Mouse (Mus musculus) liver, embryonic 15.5 days (tissue): Measurements from ENCODE around the gene Rap1gap. TPM values are rescaled to one million over a fixed set of nuclear protein-coding genes. Genes with fewer than 3 reads are reported as not detected.

ENCODE experiments used
- ATAC-seq: fragments of 200-750 bp; cut with Nextera tagmentation; 2 replicates; pipeline ENCODE4 v1.8.0; 2017; ENCODE audit warnings: moderate number of reproducible peaks, mild to moderate bottlenecking, moderate library complexity; ENCODE audit not compliant: insufficient read depth
- H3K27ac ChIP-seq: fragments of 300-500 bp; sonication (generic); replicated peaks from 2 replicates; pipeline ENCODE4 v1.5.1; 2015; ENCODE audit warnings: mild to moderate bottlenecking, inconsistent platforms
- H3K27me3 ChIP-seq: fragments of 300-500 bp; sonication (generic); 2 replicates; pipeline ENCODE4 v1.6.1; 2015; ENCODE audit warnings: mild to moderate bottlenecking, inconsistent platforms
- H3K36me3 ChIP-seq: fragments of 300-500 bp; sonication (generic); replicated peaks from 2 replicates; pipeline ENCODE4 v1.6.1; 2015; ENCODE audit warnings: moderate library complexity, mild to moderate bottlenecking, inconsistent platforms
- H3K4me1 ChIP-seq: fragments of 300-500 bp; sonication (generic); replicated peaks from 2 replicates; pipeline ENCODE4 v1.6.1; 2015; ENCODE audit warnings: inconsistent platforms
- H3K4me2 ChIP-seq: fragments of 300-500 bp; sonication (generic); 2 replicates; pipeline ENCODE4 v1.6.1; 2015; ENCODE audit warnings: moderate library complexity, mild to moderate bottlenecking, inconsistent platforms
- H3K4me3 ChIP-seq: fragments of 300-500 bp; sonication (generic); replicated peaks from 2 replicates; pipeline ENCODE4 v1.5.1; 2015; ENCODE audit warnings: mild to moderate bottlenecking, inconsistent platforms
- H3K9ac ChIP-seq: fragments of 300-500 bp; sonication (generic); 2 replicates; pipeline ENCODE4 v1.6.1; 2015; ENCODE audit warnings: moderate library complexity, mild to moderate bottlenecking, inconsistent platforms
- H3K9me3 ChIP-seq: fragments of 300-500 bp; sonication (generic); replicated peaks from 2 replicates; pipeline ENCODE4 v1.6.1; 2016; ENCODE audit warnings: inconsistent platforms
- WGBS: fragments of 180-500 bp; shearing (Covaris S2); methylation state at CpG from one replicate; pipeline ENCODE4 v1.1.7; 2015; ENCODE audit warnings: mixed read lengths; ENCODE audit not compliant: insufficient replicate concordance; 5-methylcytosine and 5-hydroxymethylcytosine counted together
- polyA plus RNA-seq: library from polyadenylated mRNA; unstranded; fragments of >200 nt; fragmentation: Nextera tagmentation; extraction: Ambion mirVana; gene quantifications from 2 replicates; pipeline ENCODE4 v1.2.1, GENCODE M21; 2015

The Rap1gap gene
- polyA plus RNA-seq, 1 experiment from 2014 or later, result 2.0 TPM

- Histone ChIP-seq H3K4me2 (no peak overlapping the region), H3K9ac (no peak overlapping the region), H3K27ac (no peak overlapping the region), H3K4me3 (no peak overlapping the region), H3K9me3 (no peaks in the 10 kb centered on the region), H3K27me3 (peaks cover under 1% of the 10 kb centered on the region), H3K36me3 (no peaks in the 10 kb centered on the region), H3K4me1 (no peaks in the 10 kb centered on the region)
- ATAC-seq, result no peak
- 55% methylated on average over 10 of the region's 10 CpGs for WGBS
Observed at GRCm38 (mm10) chr4:137692107-137692902, 27.8 kb downstream of the Rap1gap start.

DNA sequence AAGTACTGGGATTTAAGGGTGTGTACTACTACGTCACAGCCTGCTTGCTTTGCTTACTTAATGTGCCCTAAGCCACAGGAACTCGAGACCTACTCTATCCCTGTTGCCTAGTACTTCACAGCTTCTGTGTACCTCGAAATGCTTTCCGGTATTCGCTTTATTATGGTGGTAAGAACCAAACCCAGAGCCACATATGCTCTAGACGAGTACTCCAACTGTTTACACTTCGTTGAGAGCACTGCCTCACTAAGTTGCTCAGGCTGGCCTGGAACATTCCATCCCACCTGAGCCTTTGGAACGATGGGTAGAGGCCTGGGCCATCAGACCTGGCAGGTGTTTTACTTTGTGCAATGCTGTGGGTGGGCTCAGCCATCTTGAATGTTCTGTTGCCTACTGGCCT is 30.8 kb downstream of the Rap1gap start:
- no peaks in the 10 kb centered on the region for H3K36me3 ChIP-seq
- H3K9me3 ChIP-seq, result no peaks in the 10 kb centered on the region
- H3K27me3 ChIP-seq, result no peaks in the 10 kb centered on the region
- peaks cover 7% of the 10 kb centered on the region; the same call in 1 of the 2 replicates for H3K4me1 ChIP-seq
- no peak overlapping the region for H3K27ac ChIP-seq
- no peak overlapping the region for H3K4me2 ChIP-seq
- H3K4me3 ChIP-seq, result no peak overlapping the region
- no peak for ATAC-seq
- no peak overlapping the region for H3K9ac ChIP-seq
- 53% methylated on average over 8 of the region's 8 CpGs for WGBS

- Histone ChIP-seq H3K27me3 (no peaks in the 10 kb centered on the region), H3K27ac (no peak overlapping the region), H3K4me3 (no peak overlapping the region), H3K9me3 (no peaks in the 10 kb centered on the region), H3K4me2 (no peak overlapping the region), H3K4me1 (peaks cover 7% of the 10 kb centered on the region; the same call in 1 of the 2 replicates), H3K36me3 (no peaks in the 10 kb centered on the region), H3K9ac (no peak overlapping the region)
- no peak for ATAC-seq
- 30% methylated on average over 4 of the region's 4 CpGs for WGBS
Observed at GRCm38 (mm10) chr4:137695900-137696299, 31.4 kb downstream of the Rap1gap start.

GRCm38 (mm10) chr4:137697156-137697885 is 32.8 kb downstream of the Rap1gap start:
- peaks cover 13% of the 10 kb centered on the region; the same call in 1 of the 2 replicates for H3K4me1 ChIP-seq
- no peak overlapping the region for H3K27ac ChIP-seq
- no peaks in the 10 kb centered on the region for H3K9me3 ChIP-seq
- no peak overlapping the region for H3K4me3 ChIP-seq
- 60% methylated on average over 13 of the region's 13 CpGs for WGBS
- H3K36me3 ChIP-seq, result no peaks in the 10 kb centered on the region
- H3K4me2 ChIP-seq, result no peak overlapping the region
- no peak overlapping the region for H3K9ac ChIP-seq
- ATAC-seq, result 0 out of 2 replicates have a peak, but pooled peaks have one; percentile 15
- no peaks in the 10 kb centered on the region for H3K27me3 ChIP-seq

GRCm38 (mm10) chr4:137698076-137698985 is 33.8 kb downstream of the Rap1gap start:
- H3K4me1 ChIP-seq, result peaks cover 13% of the 10 kb centered on the region; the same call in 1 of the 2 replicates
- ATAC-seq, result peak; percentile 57
- no peak overlapping the region for H3K9ac ChIP-seq
- WGBS, result 64% methylated on average over 7 of the region's 7 CpGs
- H3K9me3 ChIP-seq, result no peaks in the 10 kb centered on the region
- no peak overlapping the region for H3K4me2 ChIP-seq
- no peak overlapping the region for H3K4me3 ChIP-seq
- no peaks in the 10 kb centered on the region for H3K27me3 ChIP-seq
- no peak overlapping the region for H3K27ac ChIP-seq
- no peaks in the 10 kb centered on the region for H3K36me3 ChIP-seq

DNA sequence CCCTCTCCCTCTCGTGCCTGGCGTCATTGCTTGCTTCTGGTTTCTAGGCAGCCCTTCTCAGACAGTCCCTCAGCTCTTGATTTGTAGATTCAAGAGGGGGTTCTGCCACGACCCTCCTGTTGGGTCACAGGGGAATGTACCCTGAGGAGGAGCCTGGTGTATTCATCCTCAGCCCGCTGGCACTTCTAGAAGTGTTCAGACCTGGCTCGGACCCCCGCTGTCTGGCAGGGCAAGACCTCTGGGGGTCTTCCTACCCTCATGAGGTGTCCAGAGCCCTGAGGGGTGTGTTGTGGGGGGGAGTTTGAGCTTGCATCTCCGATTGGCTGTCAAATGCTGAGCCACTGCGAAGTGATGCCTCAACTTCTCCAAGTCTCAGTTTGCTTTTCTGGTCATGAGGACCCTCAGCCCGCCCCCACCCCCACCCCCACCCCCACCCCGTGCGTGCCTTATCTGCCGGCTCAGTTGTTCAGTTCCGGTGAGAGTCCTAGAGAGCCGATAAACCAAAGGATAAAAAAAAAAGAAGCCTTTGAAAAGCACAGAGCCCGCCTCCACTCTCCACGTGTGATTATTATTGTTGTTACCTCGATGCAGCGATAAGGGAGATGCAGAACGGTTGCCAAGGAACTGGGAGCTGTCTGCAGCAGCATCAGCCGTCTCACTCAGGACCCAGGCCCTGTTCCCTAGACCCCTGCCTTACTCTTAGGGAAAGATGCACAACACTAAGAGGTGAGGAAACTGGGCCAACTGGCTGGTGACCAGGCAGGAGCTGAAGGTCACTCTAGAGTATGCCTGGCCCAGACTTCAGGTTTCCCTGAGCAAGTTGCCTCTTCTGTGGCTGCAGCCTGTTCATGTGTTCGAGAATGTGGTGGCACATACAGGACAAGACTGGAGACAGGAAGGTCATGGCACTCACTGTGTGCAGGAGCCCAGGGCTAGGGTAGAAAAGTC is 35.0 kb downstream of the Rap1gap start:
- 41% methylated on average over 21 of the region's 21 CpGs for WGBS
- no peak for ATAC-seq
- no peak overlapping the region for H3K4me2 ChIP-seq
- H3K4me1 ChIP-seq, result peaks cover 13% of the 10 kb centered on the region; the same call in 1 of the 2 replicates
- no peak overlapping the region for H3K27ac ChIP-seq
- H3K27me3 ChIP-seq, result peaks cover 7% of the 10 kb centered on the region; the same call in 1 of the 2 replicates
- no peak overlapping the region for H3K4me3 ChIP-seq
- H3K9me3 ChIP-seq, result no peaks in the 10 kb centered on the region
- H3K9ac ChIP-seq, result no peak overlapping the region
- H3K36me3 ChIP-seq, result no peaks in the 10 kb centered on the region

GRCm38 (mm10) chr4:137700960-137701359 is 36.4 kb downstream of the Rap1gap start:
- Histone ChIP-seq H3K9ac (no peak overlapping the region), H3K27ac (no peak overlapping the region), H3K27me3 (peaks cover 7% of the 10 kb centered on the region; the same call in 1 of the 2 replicates), H3K4me1 (peaks cover 19% of the 10 kb centered on the region; the same call in 1 of the 2 replicates), H3K9me3 (no peaks in the 10 kb centered on the region), H3K4me3 (no peak overlapping the region), H3K36me3 (no peaks in the 10 kb centered on the region), H3K4me2 (no peak overlapping the region)
- ATAC-seq, result no peak
- 37% methylated on average over 6 of the region's 6 CpGs for WGBS

DNA sequence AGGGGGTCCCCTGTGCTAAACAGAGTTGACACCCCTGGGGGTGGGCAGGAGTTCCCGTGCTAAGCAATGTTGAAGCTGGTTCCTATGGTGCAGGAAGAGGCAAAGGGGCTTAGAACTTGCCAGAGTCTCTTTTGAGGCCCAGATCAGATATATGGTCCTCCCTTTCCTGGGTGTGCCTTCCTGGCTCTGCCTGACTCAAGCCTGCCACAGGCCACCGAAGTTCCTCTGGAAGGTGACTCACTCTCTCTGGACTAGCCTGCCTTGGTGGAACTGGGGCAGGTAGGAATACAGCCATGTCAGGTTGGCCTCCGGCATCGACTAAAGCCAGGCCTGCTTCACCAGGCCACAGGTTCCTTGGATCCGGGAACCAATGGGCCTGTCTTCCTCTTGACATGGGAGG is 38.6 kb downstream of the Rap1gap start:
- Histone ChIP-seq H3K27ac (no peak overlapping the region), H3K4me2 (no peak overlapping the region), H3K27me3 (peaks cover 27% of the 10 kb centered on the region), H3K4me1 (peaks cover 33% of the 10 kb centered on the region), H3K9me3 (no peaks in the 10 kb centered on the region), H3K36me3 (no peaks in the 10 kb centered on the region), H3K4me3 (no peak overlapping the region), H3K9ac (no peak overlapping the region)
- no peak for ATAC-seq
- 56% methylated on average over 5 of the region's 5 CpGs for WGBS

- ATAC-seq, result no peak
- Histone ChIP-seq H3K27me3 (peaks cover 42% of the 10 kb centered on the region), H3K27ac (no peak overlapping the region), H3K9ac (no peak overlapping the region), H3K4me3 (no peak overlapping the region), H3K9me3 (no peaks in the 10 kb centered on the region), H3K36me3 (no peaks in the 10 kb centered on the region), H3K4me2 (no peak overlapping the region), H3K4me1 (peaks cover 29% of the 10 kb centered on the region)
- 38% methylated on average over 2 of the region's 2 CpGs for WGBS
Observed at GRCm38 (mm10) chr4:137704561-137704960, 40.0 kb downstream of the Rap1gap start.

GRCm38 (mm10) chr4:137705379-137705778 is 40.9 kb downstream of the Rap1gap start:
- WGBS, result 58% methylated on average over 5 of the region's 5 CpGs
- no peak overlapping the region for H3K27ac ChIP-seq
- H3K4me2 ChIP-seq, result no peak overlapping the region
- no peak for ATAC-seq
- no peak overlapping the region for H3K4me3 ChIP-seq
- H3K27me3 ChIP-seq, result peaks cover 48% of the 10 kb centered on the region
- no peaks in the 10 kb centered on the region for H3K9me3 ChIP-seq
- H3K9ac ChIP-seq, result no peak overlapping the region
- H3K4me1 ChIP-seq, result peaks cover 29% of the 10 kb centered on the region
- no peaks in the 10 kb centered on the region for H3K36me3 ChIP-seq
